Mouse (Mus musculus) forebrain, embryonic 16.5 days (tissue): ENCODE data around the gene Klhl22. TPM values are rescaled to one million over a fixed set of nuclear protein-coding genes. Genes with fewer than 3 reads are reported as not detected.
A peak's percentile ranks its signal among the peaks of the same experiment; 100 is the strongest.

ENCODE experiments used
- ATAC-seq: fragments of 200-750 bp; cut with Nextera tagmentation; 2 replicates; pipeline ENCODE4 v1.8.0; 2017; ENCODE audit warnings: mild to moderate bottlenecking, moderate library complexity
- H3K27ac ChIP-seq: fragments of 300-500 bp; sonication (generic); 2 replicates; pipeline ENCODE4 v1.5.1; 2014; ENCODE audit warnings: low read length, control low read depth
- H3K27me3 ChIP-seq: fragments of 300-500 bp; sonication (generic); replicated peaks from 2 replicates; pipeline ENCODE4 v1.6.1; 2014; ENCODE audit warnings: low read length; ENCODE audit not compliant: control insufficient read depth, insufficient read depth
- H3K36me3 ChIP-seq: fragments of 300-500 bp; sonication (generic); 2 replicates; pipeline ENCODE4 v1.6.1; 2014; ENCODE audit not compliant: control insufficient read depth, insufficient read depth
- H3K4me1 ChIP-seq: fragments of 300-500 bp; sonication (generic); replicated peaks from 2 replicates; pipeline ENCODE4 v1.6.1; 2014; ENCODE audit warnings: low read length; ENCODE audit not compliant: control insufficient read depth, insufficient read depth
- H3K4me2 ChIP-seq: fragments of 300-500 bp; sonication (generic); 2 replicates; pipeline ENCODE4 v1.6.1; 2014; ENCODE audit warnings: mild to moderate bottlenecking, low read length, control low read depth
- H3K4me3 ChIP-seq: fragments of 300-500 bp; sonication (generic); replicated peaks from 2 replicates; pipeline ENCODE4 v1.5.1; 2014; ENCODE audit warnings: mild to moderate bottlenecking, low read length, control low read depth
- H3K9ac ChIP-seq: fragments of 300-500 bp; sonication (generic); replicated peaks from 2 replicates; pipeline ENCODE4 v1.6.1; 2014; ENCODE audit warnings: low read depth, low read length, control low read depth
- H3K9me3 ChIP-seq: fragments of 300-500 bp; sonication (generic); 2 replicates; pipeline ENCODE4 v1.6.1; 2016; ENCODE audit warnings: low read length; ENCODE audit not compliant: control insufficient read depth
- WGBS: fragments of 180-500 bp; shearing (Covaris S2); extraction: QIAGEN DNeasy Blood & Tissue Kit; methylation state at CpG from one replicate; pipeline ENCODE4 v1.1.7; 2014; 5-methylcytosine and 5-hydroxymethylcytosine counted together
- polyA plus RNA-seq: library from polyadenylated mRNA; unstranded; fragments of >200 nt; fragmentation: Nextera tagmentation; extraction: Ambion mirVana; gene quantifications from 2 replicates; pipeline ENCODE4 v1.2.1, GENCODE M21; 2015

Klhl22 gene
- polyA plus RNA-seq, 1 experiment from 2014 or later: 89.5 TPM

DNA sequence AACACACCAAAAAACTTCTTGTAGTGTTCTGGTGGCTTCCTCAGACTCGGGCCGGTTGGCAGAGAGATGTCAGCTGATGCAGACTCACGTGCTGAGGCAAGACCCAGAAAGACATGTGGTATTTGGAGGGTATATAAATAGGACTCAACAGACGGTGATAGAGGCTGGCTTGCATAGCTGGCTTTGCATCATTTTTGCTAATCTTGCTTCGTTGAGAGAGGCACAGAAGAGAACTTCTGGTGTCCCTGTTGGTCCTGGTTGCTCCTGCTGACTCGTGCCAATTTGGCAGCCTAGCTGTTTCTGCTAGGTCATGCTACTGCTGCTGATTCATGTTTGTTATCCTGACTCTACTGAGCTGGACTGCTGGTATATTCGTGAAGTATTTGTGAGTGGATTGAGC lies 9.4 kb downstream of the Klhl22 start:
- Histone ChIP-seq H3K9ac (no peak overlapping the region), H3K4me3 (no peak overlapping the region), H3K36me3 (peaks cover 21% of the 10 kb centered on the region; the same call in 1 of the 2 replicates), H3K4me2 (no peak overlapping the region), H3K27me3 (no peaks in the 10 kb centered on the region), H3K4me1 (no peaks in the 10 kb centered on the region; the same call in 1 of the 2 replicates), H3K27ac (no peak overlapping the region), H3K9me3 (no peaks in the 10 kb centered on the region)
- WGBS: 82% methylated on average over 7 of the region's 7 CpGs
- ATAC-seq: no peak

DNA sequence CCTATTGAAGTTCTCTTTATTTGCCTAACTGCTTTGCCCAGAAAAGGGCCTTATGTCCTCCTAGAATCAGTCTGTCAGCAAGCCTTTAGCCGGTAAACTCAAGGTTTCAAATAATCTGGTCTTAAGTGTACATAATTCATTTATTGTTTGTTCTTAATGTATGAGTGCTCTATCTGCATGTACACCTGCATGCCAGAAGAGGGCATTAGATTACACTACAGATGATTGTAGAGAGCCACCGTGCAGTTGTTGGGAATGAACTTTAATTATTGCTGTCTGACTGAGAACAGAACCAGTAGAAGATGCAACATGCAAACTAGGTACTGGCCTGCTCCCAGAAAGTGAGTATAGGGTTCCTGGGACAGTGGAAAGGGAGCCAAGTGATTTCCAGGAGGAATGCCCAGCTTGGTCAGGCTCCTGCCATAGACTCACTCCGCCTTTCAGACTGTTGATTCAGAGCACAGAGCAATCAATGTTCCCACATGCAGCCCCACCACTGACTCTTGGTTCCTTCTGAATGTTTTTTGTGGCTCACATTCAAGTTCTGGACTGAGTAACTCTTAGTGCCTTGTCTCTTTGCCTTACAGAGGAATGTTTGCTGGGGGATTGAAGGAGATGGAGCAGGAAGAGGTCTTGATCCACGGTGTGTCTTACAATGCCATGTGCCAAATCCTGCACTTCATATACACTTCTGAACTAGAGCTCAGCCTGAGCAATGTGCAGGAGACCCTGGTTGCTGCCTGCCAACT lies 11.9 kb downstream of the Klhl22 start:
- Histone ChIP-seq H3K9ac (no peak overlapping the region), H3K36me3 (peaks cover 26% of the 10 kb centered on the region; the same call in 1 of the 2 replicates), H3K4me2 (no peak overlapping the region), H3K4me3 (no peak overlapping the region), H3K9me3 (no peaks in the 10 kb centered on the region), H3K27me3 (no peaks in the 10 kb centered on the region), H3K27ac (no peak overlapping the region), H3K4me1 (no peaks in the 10 kb centered on the region)
- WGBS: 77% methylated on average over 4 of the region's 4 CpGs
- ATAC-seq: no peak

DNA sequence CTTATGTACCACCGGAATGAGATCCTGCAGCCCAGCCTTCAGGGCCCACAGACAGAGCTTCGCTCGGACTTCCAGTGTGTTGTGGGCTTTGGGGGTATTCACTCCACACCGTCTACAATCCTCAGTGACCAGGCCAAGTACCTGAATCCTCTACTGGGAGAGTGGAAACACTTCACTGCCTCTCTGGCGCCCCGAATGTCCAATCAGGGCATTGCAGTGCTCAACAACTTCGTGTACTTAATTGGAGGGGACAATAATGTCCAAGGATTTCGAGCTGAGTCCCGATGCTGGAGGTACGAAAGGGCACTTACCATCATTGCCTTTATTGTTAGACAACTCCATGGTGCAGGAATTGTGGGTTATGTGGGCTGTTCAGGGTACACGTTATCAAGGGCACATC lies 17.4 kb downstream of the Klhl22 start:
- WGBS: 64% methylated on average over 11 of the region's 11 CpGs
- Histone ChIP-seq H3K27me3 (no peaks in the 10 kb centered on the region), H3K27ac (no peak overlapping the region), H3K9me3 (no peaks in the 10 kb centered on the region), H3K4me2 (no peak overlapping the region), H3K36me3 (peaks cover 35% of the 10 kb centered on the region), H3K4me1 (no peaks in the 10 kb centered on the region), H3K9ac (no peak overlapping the region), H3K4me3 (no peak overlapping the region)
- ATAC-seq: no peak

DNA sequence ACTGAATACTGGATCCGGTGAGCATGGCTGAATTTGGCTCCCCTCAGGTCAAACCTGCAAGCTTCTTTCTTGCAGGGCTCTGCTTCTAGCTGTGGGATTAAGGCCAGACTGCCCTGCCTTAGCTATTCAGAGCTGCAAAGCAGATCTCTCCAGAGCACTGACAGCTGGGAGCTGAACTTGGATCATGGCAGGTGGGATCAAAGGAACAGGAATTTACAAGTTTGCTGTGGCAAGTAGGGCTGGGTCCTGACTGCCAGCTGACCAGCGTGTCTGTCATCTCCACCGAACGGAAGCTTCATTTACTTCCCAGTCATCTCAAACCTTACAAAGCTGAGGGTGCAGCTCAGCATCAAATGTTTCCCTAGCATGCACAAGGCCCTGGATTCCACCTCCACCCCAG lies 18.8 kb downstream of the Klhl22 start:
- Histone ChIP-seq H3K4me2 (no peak overlapping the region), H3K9ac (no peak overlapping the region), H3K9me3 (no peaks in the 10 kb centered on the region), H3K27ac (no peak overlapping the region), H3K4me3 (no peak overlapping the region), H3K27me3 (no peaks in the 10 kb centered on the region), H3K4me1 (no peaks in the 10 kb centered on the region), H3K36me3 (peaks cover 29% of the 10 kb centered on the region)
- 86% methylated on average over 4 of the region's 4 CpGs for WGBS
- ATAC-seq: no peak

DNA sequence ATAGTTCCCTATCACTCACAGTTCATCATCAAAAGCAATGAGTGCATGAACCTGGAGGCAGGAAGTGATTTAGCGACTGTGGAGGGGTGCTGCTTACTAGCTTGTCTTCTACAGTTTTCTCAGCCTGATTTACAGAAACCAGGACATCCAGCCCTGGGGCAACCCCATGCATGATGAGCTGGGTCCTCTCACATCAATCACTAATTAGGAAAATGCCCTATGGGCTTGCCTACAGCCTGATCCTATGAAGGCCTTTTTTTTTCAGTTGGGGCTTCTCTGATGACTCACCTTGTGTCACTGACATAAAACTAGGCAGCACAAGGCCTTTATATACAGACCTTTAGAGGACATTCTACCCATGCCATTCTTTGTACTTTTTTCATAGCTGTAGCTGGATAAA lies 20.3 kb downstream of the Klhl22 start:
- H3K9me3 ChIP-seq: no peaks in the 10 kb centered on the region
- no peak overlapping the region for H3K9ac ChIP-seq
- H3K36me3 ChIP-seq: peaks cover 26% of the 10 kb centered on the region
- H3K4me3 ChIP-seq: no peak overlapping the region
- H3K4me1 ChIP-seq: no peaks in the 10 kb centered on the region
- ATAC-seq: no peak
- H3K27ac ChIP-seq: no peak overlapping the region
- no peaks in the 10 kb centered on the region for H3K27me3 ChIP-seq
- 88% methylated on average over 1 of the region's 1 CpGs for WGBS
- H3K4me2 ChIP-seq: no peak overlapping the region

DNA sequence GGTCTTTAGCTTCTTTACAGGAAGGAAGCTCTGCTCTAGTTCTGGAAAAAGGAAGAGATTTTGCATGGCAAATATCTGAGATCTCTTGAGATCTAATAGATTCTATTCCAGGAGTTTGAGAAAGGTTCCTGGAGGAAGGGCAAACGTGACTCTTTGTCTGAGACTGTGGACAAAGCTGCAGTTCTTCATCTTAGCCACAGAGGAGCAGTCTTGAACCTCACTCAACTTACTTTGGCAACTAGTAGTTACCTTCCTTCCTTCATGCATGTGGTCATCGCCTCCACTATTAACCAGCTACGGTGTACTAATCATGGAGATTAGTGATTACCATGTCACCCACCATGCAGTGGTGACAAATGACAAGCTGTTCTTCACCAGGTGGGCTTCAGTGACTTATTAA lies 25.9 kb downstream of the Klhl22 start:
- no peak overlapping the region for H3K9ac ChIP-seq
- H3K36me3 ChIP-seq: peaks cover 18% of the 10 kb centered on the region
- H3K27ac ChIP-seq: no peak overlapping the region
- H3K9me3 ChIP-seq: no peaks in the 10 kb centered on the region
- 59% methylated on average over 3 of the region's 3 CpGs for WGBS
- no peak for ATAC-seq
- H3K4me3 ChIP-seq: no peak overlapping the region
- H3K4me1 ChIP-seq: no peaks in the 10 kb centered on the region
- H3K4me2 ChIP-seq: no peak overlapping the region
- no peaks in the 10 kb centered on the region for H3K27me3 ChIP-seq

DNA sequence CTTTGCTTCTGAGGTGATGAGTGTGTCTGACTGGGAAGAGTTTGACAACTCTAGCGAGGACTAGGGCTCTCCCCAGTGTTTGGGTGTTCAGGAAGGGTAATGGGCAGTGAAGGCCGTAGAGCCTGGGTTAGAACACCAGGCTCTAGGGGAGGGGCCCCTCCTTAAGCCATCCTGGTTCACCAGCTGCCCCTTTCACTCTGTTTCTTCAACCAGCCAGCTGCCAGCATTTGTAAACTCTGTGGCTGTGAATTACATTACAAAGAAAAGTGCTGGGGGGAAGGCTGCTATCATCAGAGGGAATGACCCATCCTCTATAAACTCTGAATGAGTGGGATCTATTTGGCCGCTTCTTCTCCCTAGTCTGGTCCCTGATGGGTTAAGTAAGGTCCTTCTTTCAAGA lies 33.3 kb downstream of the Klhl22 start:
- H3K4me2 ChIP-seq: no peak overlapping the region
- no peak overlapping the region for H3K4me3 ChIP-seq
- H3K27ac ChIP-seq: no peak overlapping the region
- no peak overlapping the region for H3K9ac ChIP-seq
- ATAC-seq: no peak
- WGBS: 76% methylated on average over 3 of the region's 3 CpGs
- H3K9me3 ChIP-seq: no peaks in the 10 kb centered on the region
- H3K36me3 ChIP-seq: peaks cover 24% of the 10 kb centered on the region
- H3K27me3 ChIP-seq: peaks cover 18% of the 10 kb centered on the region
- H3K4me1 ChIP-seq: peaks cover 10% of the 10 kb centered on the region

DNA sequence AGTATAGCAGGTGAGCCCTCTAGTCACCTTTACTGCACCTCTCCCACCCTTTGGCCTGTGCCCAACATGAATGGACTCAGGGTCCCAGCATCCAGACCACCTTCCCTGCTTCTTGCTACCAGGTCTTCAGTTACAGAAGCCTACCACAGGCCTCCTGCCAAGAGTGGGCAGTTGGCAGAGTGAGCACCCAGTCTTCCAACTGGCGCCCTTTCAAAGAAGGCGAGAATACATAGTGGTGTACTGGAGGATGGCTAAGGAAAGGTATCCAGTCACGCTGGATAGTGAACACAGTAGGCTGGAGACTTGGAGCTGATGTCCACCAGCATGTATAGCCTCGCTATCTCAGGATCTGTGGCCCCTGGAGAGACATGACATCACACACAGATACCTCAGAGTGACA lies 34.6 kb downstream of the Klhl22 start:
- Histone ChIP-seq H3K4me2 (no peak overlapping the region), H3K4me3 (no peak overlapping the region), H3K36me3 (peaks cover 21% of the 10 kb centered on the region), H3K9ac (no peak overlapping the region), H3K9me3 (no peaks in the 10 kb centered on the region), H3K27ac (no peak overlapping the region), H3K4me1 (peaks cover 19% of the 10 kb centered on the region), H3K27me3 (peaks cover 28% of the 10 kb centered on the region)
- ATAC-seq: no peak
- 85% methylated on average over 4 of the region's 4 CpGs for WGBS

DNA sequence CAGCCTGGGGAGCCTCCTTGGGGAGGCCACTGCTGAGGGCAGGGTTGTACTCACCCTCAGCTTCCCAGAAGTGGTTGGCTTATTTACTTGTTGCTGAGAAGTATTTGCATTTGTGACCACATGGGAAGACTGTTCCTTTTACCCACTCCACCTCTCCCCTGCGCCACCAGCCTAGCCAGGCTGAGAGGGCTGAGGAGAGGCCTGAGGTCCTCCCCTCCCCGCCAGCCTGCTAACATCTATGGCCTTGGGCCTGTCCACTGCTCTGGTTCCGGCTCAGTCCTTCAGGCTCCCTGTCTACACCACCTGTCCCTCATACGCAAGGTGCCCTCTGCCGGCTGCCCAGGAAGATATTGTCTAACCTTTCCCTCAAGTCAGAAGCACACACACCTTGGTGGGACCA lies 36.2 kb downstream of the Klhl22 start:
- 62% methylated on average over 5 of the region's 5 CpGs for WGBS
- H3K9ac ChIP-seq: no peak overlapping the region
- H3K36me3 ChIP-seq: peaks cover 10% of the 10 kb centered on the region
- no peak overlapping the region for H3K27ac ChIP-seq
- H3K4me3 ChIP-seq: no peak overlapping the region
- no peak overlapping the region for H3K4me2 ChIP-seq
- H3K4me1 ChIP-seq: peaks cover 19% of the 10 kb centered on the region
- H3K27me3 ChIP-seq: peaks cover 41% of the 10 kb centered on the region
- H3K9me3 ChIP-seq: no peaks in the 10 kb centered on the region
- ATAC-seq: no peak

DNA sequence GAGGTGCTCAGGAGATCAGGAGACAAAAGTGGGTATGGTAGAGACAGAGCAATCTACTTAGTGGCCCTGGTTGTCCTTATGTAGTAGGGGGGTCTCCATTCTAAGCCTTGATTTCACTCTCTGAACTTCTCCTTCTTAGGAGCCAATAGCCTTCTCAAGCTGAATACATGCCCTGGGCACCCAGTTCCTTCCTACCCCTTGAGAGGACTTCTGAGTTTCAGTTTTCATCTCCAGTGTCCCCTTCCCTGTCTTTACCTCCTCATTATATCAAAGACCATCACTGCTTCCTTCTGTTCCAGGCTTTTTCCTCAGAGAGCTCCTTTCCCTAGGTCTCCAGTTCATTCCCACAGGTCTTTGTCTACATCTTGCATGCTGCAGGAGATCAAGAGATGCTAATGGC lies 37.1 kb downstream of the Klhl22 start:
- H3K9me3 ChIP-seq: no peaks in the 10 kb centered on the region
- H3K27ac ChIP-seq: no peak overlapping the region
- peaks cover 9% of the 10 kb centered on the region; the same call in 1 of the 2 replicates for H3K36me3 ChIP-seq
- H3K4me3 ChIP-seq: peak overlapping the region; percentile 48
- peak overlapping the region; percentile 82 for H3K4me2 ChIP-seq
- H3K4me1 ChIP-seq: peaks cover 19% of the 10 kb centered on the region
- ATAC-seq: no peak
- peaks cover 48% of the 10 kb centered on the region for H3K27me3 ChIP-seq
- no peak overlapping the region for H3K9ac ChIP-seq
